Mouse (Mus musculus) neural tube, embryonic 13.5 days (tissue): ENCODE data around the gene Palm. TPM values are rescaled to one million over a fixed set of nuclear protein-coding genes. Genes with fewer than 3 reads are reported as not detected.

ENCODE experiments used
- ATAC-seq: fragments of 200-750 bp; cut with Nextera tagmentation; 2 replicates; pipeline ENCODE4 v1.8.0; 2017; ENCODE audit warnings: low read depth, mild to moderate bottlenecking, moderate TSS enrichment, moderate library complexity
- H3K27ac ChIP-seq: fragments of 300-500 bp; sonication (generic); replicated peaks from 2 replicates; pipeline ENCODE4 v1.5.1; 2015; ENCODE audit warnings: moderate library complexity, mild to moderate bottlenecking, inconsistent platforms
- H3K27me3 ChIP-seq: fragments of 300-500 bp; sonication (generic); 2 replicates; pipeline ENCODE4 v1.6.1; 2015; ENCODE audit warnings: mild to moderate bottlenecking, inconsistent platforms
- H3K36me3 ChIP-seq: fragments of 300-500 bp; sonication (generic); 2 replicates; pipeline ENCODE4 v1.6.1; 2015; ENCODE audit warnings: mild to moderate bottlenecking, inconsistent platforms
- H3K4me1 ChIP-seq: fragments of 300-500 bp; sonication (generic); replicated peaks from 2 replicates; pipeline ENCODE4 v1.6.1; 2015; ENCODE audit warnings: inconsistent platforms
- H3K4me2 ChIP-seq: fragments of 300-500 bp; sonication (generic); 2 replicates; pipeline ENCODE4 v1.6.1; 2015; ENCODE audit warnings: inconsistent platforms, mild to moderate bottlenecking, moderate library complexity
- H3K4me3 ChIP-seq: fragments of 300-500 bp; sonication (generic); 2 replicates; pipeline ENCODE4 v1.5.1; 2015; ENCODE audit warnings: mild to moderate bottlenecking, inconsistent platforms
- H3K9ac ChIP-seq: fragments of 300-500 bp; sonication (generic); 2 replicates; pipeline ENCODE4 v1.6.1; 2015; ENCODE audit warnings: moderate library complexity, mild to moderate bottlenecking, inconsistent platforms
- H3K9me3 ChIP-seq: fragments of 300-500 bp; sonication (generic); 2 replicates; pipeline ENCODE4 v1.6.1; 2016; ENCODE audit warnings: inconsistent platforms
- WGBS: fragments of 180-500 bp; shearing (Covaris S2); methylation state at CpG from one replicate; pipeline ENCODE4 v1.1.7; 2015; 5-methylcytosine and 5-hydroxymethylcytosine counted together
- polyA plus RNA-seq: library from polyadenylated mRNA; unstranded; fragments of >200 nt; fragmentation: Nextera tagmentation; extraction: Ambion mirVana; gene quantifications from 2 replicates; pipeline ENCODE4 v1.2.1, GENCODE M21; 2015

Gene Palm
- polyA plus RNA-seq, 1 experiment from 2014 or later: 231 TPM

GRCm38 (mm10) chr10:79820277-79820676 is 26.9 kb downstream of the Palm start:
- Histone ChIP-seq H3K4me2 (no peak overlapping the region), H3K27ac (no peak overlapping the region), H3K36me3 (peaks cover 62% of the 10 kb centered on the region), H3K9ac (no peak overlapping the region), H3K4me3 (no peak overlapping the region), H3K9me3 (no peaks in the 10 kb centered on the region), H3K27me3 (no peaks in the 10 kb centered on the region), H3K4me1 (peaks cover 22% of the 10 kb centered on the region; the same call in 1 of the 2 replicates)
- WGBS: 92% methylated on average over 8 of the region's 8 CpGs
- ATAC-seq: no peak

GRCm38 (mm10) chr10:79820782-79821181 is 27.4 kb downstream of the Palm start, which contains the start of gene Misp:
Gene Misp, plus strand, starts transcription at chr10:79820989.
- H3K36me3 ChIP-seq: peaks cover 57% of the 10 kb centered on the region
- H3K4me1 ChIP-seq: peaks cover 22% of the 10 kb centered on the region; the same call in 1 of the 2 replicates
- no peaks in the 10 kb centered on the region for H3K27me3 ChIP-seq
- 66% methylated on average over 11 of the region's 11 CpGs for WGBS
- no peak within 1 kb of the TSS for H3K4me3 ChIP-seq
- H3K4me2 ChIP-seq: no peak within 1 kb of the TSS
- H3K27ac ChIP-seq: 0 out of 2 replicates have a peak within 1 kb of the TSS, but pooled peaks have one; percentile 59
- no peak for ATAC-seq
- H3K9ac ChIP-seq: no peak within 1 kb of the TSS
- no peaks in the 10 kb centered on the region for H3K9me3 ChIP-seq

- Histone ChIP-seq H3K36me3 (peaks cover 47% of the 10 kb centered on the region), H3K9ac (no peak overlapping the region), H3K9me3 (no peaks in the 10 kb centered on the region), H3K4me2 (no peak overlapping the region), H3K27ac (0 out of 2 replicates have a peak overlapping the region, but pooled peaks have one; percentile 59), H3K4me3 (no peak overlapping the region), H3K4me1 (peaks cover 22% of the 10 kb centered on the region; the same call in 1 of the 2 replicates), H3K27me3 (no peaks in the 10 kb centered on the region)
- WGBS: 91% methylated on average over 12 of the region's 12 CpGs
- ATAC-seq: no peak
These were observed 28.4 kb downstream of the Palm start for GRCm38 (mm10) chr10:79821731-79822130.

GRCm38 (mm10) chr10:79822372-79822771 is 29.0 kb downstream of the Palm start:
- WGBS: 41% methylated on average over 17 of the region's 17 CpGs
- peaks cover 41% of the 10 kb centered on the region for H3K36me3 ChIP-seq
- H3K9ac ChIP-seq: 0 out of 2 replicates have a peak overlapping the region, but pooled peaks have one; percentile 22
- H3K4me1 ChIP-seq: peaks cover 22% of the 10 kb centered on the region; the same call in 1 of the 2 replicates
- no peak for ATAC-seq
- H3K27ac ChIP-seq: peak overlapping the region; percentile 59
- H3K27me3 ChIP-seq: no peaks in the 10 kb centered on the region
- H3K9me3 ChIP-seq: no peaks in the 10 kb centered on the region
- no peak overlapping the region for H3K4me2 ChIP-seq
- no peak overlapping the region for H3K4me3 ChIP-seq

- ATAC-seq: no peak
- peaks cover 36% of the 10 kb centered on the region for H3K36me3 ChIP-seq
- peak overlapping the region; percentile 59; the same call in 1 of the 2 replicates for H3K27ac ChIP-seq
- no peak overlapping the region for H3K4me2 ChIP-seq
- no peak overlapping the region for H3K4me3 ChIP-seq
- H3K9me3 ChIP-seq: no peaks in the 10 kb centered on the region
- 61% methylated on average over 6 of the region's 6 CpGs for WGBS
- H3K9ac ChIP-seq: no peak overlapping the region
- H3K27me3 ChIP-seq: no peaks in the 10 kb centered on the region
- H3K4me1 ChIP-seq: peaks cover 20% of the 10 kb centered on the region; the same call in 1 of the 2 replicates
These were observed 29.6 kb downstream of the Palm start for GRCm38 (mm10) chr10:79823011-79823410.

GRCm38 (mm10) chr10:79824413-79824812 is 31.0 kb downstream of the Palm start:
- no peak for ATAC-seq
- 76% methylated on average over 6 of the region's 6 CpGs for WGBS

GRCm38 (mm10) chr10:79831583-79831982 is 38.2 kb downstream of the Palm start:
- 87% methylated on average over 3 of the region's 3 CpGs for WGBS
- Histone ChIP-seq H3K4me3 (no peak overlapping the region), H3K4me1 (no peaks in the 10 kb centered on the region), H3K36me3 (no peaks in the 10 kb centered on the region), H3K9me3 (no peaks in the 10 kb centered on the region), H3K27me3 (no peaks in the 10 kb centered on the region), H3K4me2 (no peak overlapping the region), H3K27ac (no peak overlapping the region), H3K9ac (no peak overlapping the region)
- no peak for ATAC-seq

More at GRCm38 (mm10) chr10:79824413-79824812, 31.0 kb downstream of the Palm start:
- Histone ChIP-seq H3K9me3 (no peaks in the 10 kb centered on the region), H3K4me1 (peaks cover 14% of the 10 kb centered on the region; the same call in 1 of the 2 replicates), H3K9ac (no peak overlapping the region), H3K4me2 (no peak overlapping the region), H3K4me3 (no peak overlapping the region), H3K27ac (0 out of 2 replicates have a peak overlapping the region, but pooled peaks have one; percentile 40), H3K36me3 (peaks cover 22% of the 10 kb centered on the region), H3K27me3 (no peaks in the 10 kb centered on the region)

GRCm38 (mm10) chr10:79832026-79832785 is 38.8 kb downstream of the Palm start:
- 76% methylated on average over 7 of the region's 7 CpGs for WGBS
- H3K4me1 ChIP-seq: no peaks in the 10 kb centered on the region

GRCm38 (mm10) chr10:79832786-79833181 is 39.4 kb downstream of the Palm start:
- no peak overlapping the region for H3K4me3 ChIP-seq
- H3K4me2 ChIP-seq: no peak overlapping the region
- no peaks in the 10 kb centered on the region for H3K9me3 ChIP-seq
- H3K27ac ChIP-seq: no peak overlapping the region
- no peak overlapping the region for H3K9ac ChIP-seq
- no peaks in the 10 kb centered on the region for H3K27me3 ChIP-seq
- H3K4me1 ChIP-seq: no peaks in the 10 kb centered on the region
- 80% methylated on average over 9 of the region's 9 CpGs for WGBS
- no peaks in the 10 kb centered on the region for H3K36me3 ChIP-seq
- ATAC-seq: no peak

More at GRCm38 (mm10) chr10:79832026-79832785, 38.8 kb downstream of the Palm start:
- no peak overlapping the region for H3K4me3 ChIP-seq
- H3K4me2 ChIP-seq: no peak overlapping the region
- ATAC-seq: no peak
- H3K9ac ChIP-seq: 0 out of 2 replicates have a peak overlapping the region, but pooled peaks have one; percentile 4
- H3K27ac ChIP-seq: no peak overlapping the region
- H3K27me3 ChIP-seq: no peaks in the 10 kb centered on the region
- H3K9me3 ChIP-seq: no peaks in the 10 kb centered on the region
- H3K36me3 ChIP-seq: no peaks in the 10 kb centered on the region

GRCm38 (mm10) chr10:79834769-79835398 is 41.5 kb downstream of the Palm start:
- no peak overlapping the region for H3K4me3 ChIP-seq
- 24% methylated on average over 9 of the region's 9 CpGs for WGBS
- H3K36me3 ChIP-seq: no peaks in the 10 kb centered on the region
- no peaks in the 10 kb centered on the region for H3K4me1 ChIP-seq
- no peak overlapping the region for H3K9ac ChIP-seq
- no peaks in the 10 kb centered on the region for H3K9me3 ChIP-seq
- no peak overlapping the region for H3K4me2 ChIP-seq
- H3K27me3 ChIP-seq: no peaks in the 10 kb centered on the region
- H3K27ac ChIP-seq: no peak overlapping the region
- ATAC-seq: peak; percentile 42; the same call in 1 of the 2 replicates

GRCm38 (mm10) chr10:79836918-79837317 is 43.5 kb downstream of the Palm start:
- Histone ChIP-seq H3K36me3 (no peaks in the 10 kb centered on the region), H3K9ac (no peak overlapping the region), H3K9me3 (no peaks in the 10 kb centered on the region), H3K4me3 (no peak overlapping the region), H3K4me1 (peaks cover 17% of the 10 kb centered on the region), H3K27me3 (no peaks in the 10 kb centered on the region), H3K4me2 (no peak overlapping the region), H3K27ac (no peak overlapping the region)
- 97% methylated on average over 3 of the region's 3 CpGs for WGBS
- ATAC-seq: no peak

GRCm38 (mm10) chr10:79838151-79838550 is 44.8 kb downstream of the Palm start:
- 75% methylated on average over 2 of the region's 2 CpGs for WGBS
- ATAC-seq: no peak
- no peak overlapping the region for H3K27ac ChIP-seq

More at GRCm38 (mm10) chr10:79838151-79838550, 44.8 kb downstream of the Palm start:
- Histone ChIP-seq H3K36me3 (no peaks in the 10 kb centered on the region), H3K4me1 (peaks cover 29% of the 10 kb centered on the region), H3K9me3 (no peaks in the 10 kb centered on the region), H3K9ac (no peak overlapping the region), H3K27me3 (no peaks in the 10 kb centered on the region), H3K4me3 (no peak overlapping the region), H3K4me2 (no peak overlapping the region)
